Mouse (Mus musculus) cerebellum, adult 2 months (tissue): Measurements from ENCODE around the gene Tnfrsf8.

Source experiments
- CTCF ChIP-seq: fragments of 200-500 bp; IDR thresholded peaks from 2 replicates; pipeline ENCODE4 v1.5.1; 2011; ENCODE audit warnings: low read depth, mild to moderate bottlenecking, control low read depth, low read length, moderate library complexity, borderline replicate concordance; ENCODE audit not compliant: insufficient read depth
- POLR2A ChIP-seq: fragments of 200-500 bp; IDR thresholded peaks from 2 replicates; pipeline ENCODE4 v1.6.1; 2011; ENCODE audit warnings: low read length, control low read depth, borderline replicate concordance; ENCODE audit not compliant: insufficient read depth

DNA sequence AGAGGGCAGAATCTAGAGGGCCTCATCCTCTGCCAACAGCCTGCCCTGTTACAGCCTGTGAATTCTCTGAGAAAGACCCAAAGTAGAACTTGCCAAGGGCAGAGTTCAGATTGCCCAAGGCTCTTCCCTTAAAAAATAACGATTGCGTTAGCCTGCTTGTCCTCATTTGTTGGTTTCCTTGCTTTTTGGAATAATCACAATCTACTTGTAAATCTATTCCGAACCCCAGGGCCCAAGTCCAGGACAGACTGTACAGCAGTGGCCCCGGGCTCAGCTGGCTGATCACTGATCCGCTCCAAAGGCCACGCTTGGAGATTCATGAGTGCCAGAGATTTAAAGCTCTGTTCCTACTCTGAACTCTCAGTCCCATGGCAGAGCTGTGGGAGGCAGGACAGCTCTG is 34.0 kb downstream of the Tnfrsf8 start:
- TF ChIP-seq CTCF = no peak
- no peak for TF ChIP-seq POLR2A
